Mouse (Mus musculus): ENCODE results near the gene 1700012P22Rik. TPM values are rescaled to one million over a fixed set of nuclear protein-coding genes. Genes with fewer than 3 reads are reported as not detected.

1700012P22Rik gene
- not detected in 2 replicates for total RNA-seq (2014; fragmentation: Nextera tagmentation)
- not detected in 2 replicates for total RNA-seq (2017)
- polyA plus RNA-seq (2012): not detected in 2 replicates

- no peak for TF ChIP-seq CTCF (IDR thresholded peaks at IDR 0.05; ENCODE audit: low read depth, low read length)
- TF ChIP-seq GATA2 (IDR thresholded peaks at IDR 0.05; ENCODE audit: borderline replicate concordance, low read depth, low read length): no peak
- TF ChIP-seq GATA1 (IDR thresholded peaks at IDR 0.05; ENCODE audit: borderline replicate concordance, low read length): no peak
- TF ChIP-seq POLR2AphosphoS5 (IDR thresholded peaks at IDR 0.05; ENCODE audit: insufficient replicate concordance, low read depth, low read length): no peak
- no peaks in the 10 kb centered on the region for H3K27me3 ChIP-seq (ENCODE audit: insufficient read depth, low read length)
- no peak within 1 kb of the TSS for H3K4me3 ChIP-seq (ENCODE audit: low read depth, low read length)
- DNase-seq (ENCODE audit: low spot score) (no peak), ATAC-seq (ENCODE audit: extremely low read depth, insufficient number of reproducible peaks, low FRiP score, poor library complexity, severe bottlenecking) (no peak)
- no peaks in the 10 kb centered on the region for H3K4me1 ChIP-seq (ENCODE audit: insufficient read depth, low read depth, low read length)
- no peaks in the 10 kb centered on the region for H3K36me3 ChIP-seq (replicated peaks)
- H3K9me3 ChIP-seq (replicated peaks): peaks cover 29% of the 10 kb centered on the region
Measured at GRCm38 (mm10) chr4:144438672-144439071, at the start of gene 1700012P22Rik. Gene 1700012P22Rik (minus strand): TSS chr4:144438772.

- H3K4me3 ChIP-seq (ENCODE audit: low read depth, low read length): no peak overlapping the region
- DNase-seq (ENCODE audit: low spot score): no peak
- H3K36me3 ChIP-seq (replicated peaks): no peaks in the 10 kb centered on the region
- H3K4me1 ChIP-seq (ENCODE audit: insufficient read depth, low read depth, low read length): no peaks in the 10 kb centered on the region
- H3K9me3 ChIP-seq (replicated peaks): peaks cover 21% of the 10 kb centered on the region
- no peaks in the 10 kb centered on the region for H3K27me3 ChIP-seq (ENCODE audit: insufficient read depth, low read length)
- ATAC-seq (ENCODE audit: extremely low read depth, insufficient number of reproducible peaks, low FRiP score, poor library complexity, severe bottlenecking): no peak
- no peak for TF ChIP-seq TAL1 (conservative IDR thresholded peaks at IDR 0.05; ENCODE audit: low read depth, low read length)
- no peak for TF ChIP-seq CTCF (IDR thresholded peaks at IDR 0.05; ENCODE audit: low read depth, low read length)
- no peak for TF ChIP-seq POLR2AphosphoS5 (IDR thresholded peaks at IDR 0.05; ENCODE audit: insufficient replicate concordance, low read depth, low read length)
- TF ChIP-seq GATA1 (IDR thresholded peaks at IDR 0.05; ENCODE audit: borderline replicate concordance, low read length): no peak
- no peak for TF ChIP-seq GATA2 (IDR thresholded peaks at IDR 0.05; ENCODE audit: borderline replicate concordance, low read depth, low read length)
Measured at GRCm38 (mm10) chr4:144468091-144468490, 29.5 kb upstream of the 1700012P22Rik start.

DNA sequence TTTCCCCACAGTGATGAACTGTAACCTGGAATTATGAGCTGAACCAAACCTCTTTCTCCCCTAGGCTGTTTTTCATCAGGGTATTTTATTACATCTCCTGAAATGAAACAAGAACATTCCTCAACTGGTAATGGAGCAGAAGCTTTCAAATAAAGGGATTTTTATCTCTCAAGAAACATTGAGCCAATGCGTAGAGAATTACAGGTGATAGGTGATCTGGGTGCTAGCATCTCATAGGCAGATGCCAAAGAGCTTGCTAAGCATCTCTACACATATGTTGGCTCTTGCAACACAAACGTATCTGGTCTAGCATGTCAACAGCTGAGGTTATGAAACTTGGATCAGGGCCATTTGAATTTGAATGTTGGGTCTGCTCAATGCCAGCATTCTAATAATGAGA, 26.6 kb upstream of the 1700012P22Rik start:
- peaks cover 16% of the 10 kb centered on the region for H3K9me3 ChIP-seq (replicated peaks)
- no peak for TF ChIP-seq CTCF (IDR thresholded peaks at IDR 0.05; ENCODE audit: low read depth, low read length)
- no peak for TF ChIP-seq GATA1 (IDR thresholded peaks at IDR 0.05; ENCODE audit: borderline replicate concordance, low read length)
- no peak for TF ChIP-seq POLR2AphosphoS5 (IDR thresholded peaks at IDR 0.05; ENCODE audit: insufficient replicate concordance, low read depth, low read length)
- no peak for TF ChIP-seq TAL1 (conservative IDR thresholded peaks at IDR 0.05; ENCODE audit: low read depth, low read length)
- no peak for TF ChIP-seq GATA2 (IDR thresholded peaks at IDR 0.05; ENCODE audit: borderline replicate concordance, low read depth, low read length)
- H3K27me3 ChIP-seq (ENCODE audit: insufficient read depth, low read length): no peaks in the 10 kb centered on the region
- no peak overlapping the region for H3K4me3 ChIP-seq (ENCODE audit: low read depth, low read length)
- no peak for ATAC-seq (ENCODE audit: extremely low read depth, insufficient number of reproducible peaks, low FRiP score, poor library complexity, severe bottlenecking)
- no peaks in the 10 kb centered on the region for H3K36me3 ChIP-seq (replicated peaks)
- H3K4me1 ChIP-seq (ENCODE audit: insufficient read depth, low read depth, low read length): no peaks in the 10 kb centered on the region
- no peak for DNase-seq (ENCODE audit: low spot score)

DNA sequence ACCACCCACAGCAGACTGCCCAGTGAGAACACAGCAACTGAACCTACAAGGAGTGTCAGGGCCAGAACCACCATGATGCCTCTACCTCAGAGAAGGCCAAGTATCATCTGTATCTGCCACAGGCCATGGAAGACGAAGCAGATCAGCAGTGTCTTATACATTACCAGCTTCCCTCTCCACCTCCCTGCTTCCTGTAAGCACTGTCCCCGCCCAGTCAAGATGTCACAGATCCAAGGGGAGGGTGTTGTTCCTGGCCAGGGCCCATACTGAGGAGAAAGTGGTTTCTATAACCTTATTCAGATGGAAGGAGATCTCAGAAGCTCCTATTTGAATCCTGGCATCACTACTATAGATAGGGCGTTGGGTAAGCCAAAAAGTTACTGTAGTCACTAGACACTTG, 25.1 kb upstream of the 1700012P22Rik start, which contains the start of gene Aadacl3:
Gene Aadacl3 (minus strand): TSS at position 101 of the 400 bp plus-strand sequence.
- no peak for DNase-seq (ENCODE audit: low spot score)
- no peaks in the 10 kb centered on the region for H3K36me3 ChIP-seq (replicated peaks)
- no peaks in the 10 kb centered on the region for H3K27me3 ChIP-seq (ENCODE audit: insufficient read depth, low read length)
- no peak for ATAC-seq (ENCODE audit: extremely low read depth, insufficient number of reproducible peaks, low FRiP score, poor library complexity, severe bottlenecking)
- no peaks in the 10 kb centered on the region for H3K4me1 ChIP-seq (ENCODE audit: insufficient read depth, low read depth, low read length)
- TF ChIP-seq GATA2 (IDR thresholded peaks at IDR 0.05; ENCODE audit: borderline replicate concordance, low read depth, low read length) (no peak), GATA1 (IDR thresholded peaks at IDR 0.05; ENCODE audit: borderline replicate concordance, low read length) (no peak), CTCF (IDR thresholded peaks at IDR 0.05; ENCODE audit: low read depth, low read length) (no peak), POLR2AphosphoS5 (IDR thresholded peaks at IDR 0.05; ENCODE audit: insufficient replicate concordance, low read depth, low read length) (no peak), TAL1 (conservative IDR thresholded peaks at IDR 0.05; ENCODE audit: low read depth, low read length) (no peak)
- H3K4me3 ChIP-seq (ENCODE audit: low read depth, low read length): no peak within 1 kb of the TSS
- H3K9me3 ChIP-seq (replicated peaks): peaks cover 21% of the 10 kb centered on the region

DNA sequence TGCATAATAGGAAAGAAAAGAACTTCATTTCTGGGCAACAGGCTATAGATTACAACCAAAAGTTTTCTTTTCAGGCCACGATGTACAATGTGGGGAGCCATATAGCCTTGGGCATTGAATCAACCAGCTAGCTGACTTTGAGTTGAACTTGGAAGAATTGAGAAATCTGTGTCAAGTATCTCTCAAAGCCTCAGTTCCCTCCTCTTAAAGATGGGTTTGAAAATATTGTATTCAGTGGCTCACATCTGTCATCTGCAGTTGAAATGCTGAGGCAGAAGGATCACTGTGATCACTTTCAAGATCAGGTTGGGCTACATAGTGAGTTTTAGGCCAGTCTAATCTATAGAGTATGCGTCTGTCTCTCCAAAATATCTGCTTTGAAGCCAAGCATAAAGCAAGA, 14.6 kb upstream of the 1700012P22Rik start, which contains the start of gene Gm9944:
Gene Gm9944 (minus strand): TSS at position 101 of the 400 bp plus-strand sequence.
- TF ChIP-seq GATA1 (IDR thresholded peaks at IDR 0.05; ENCODE audit: borderline replicate concordance, low read length) (no peak), POLR2AphosphoS5 (IDR thresholded peaks at IDR 0.05; ENCODE audit: insufficient replicate concordance, low read depth, low read length) (no peak), CTCF (IDR thresholded peaks at IDR 0.05; ENCODE audit: low read depth, low read length) (no peak), GATA2 (IDR thresholded peaks at IDR 0.05; ENCODE audit: borderline replicate concordance, low read depth, low read length) (no peak), TAL1 (conservative IDR thresholded peaks at IDR 0.05; ENCODE audit: low read depth, low read length) (no peak)
- no peaks in the 10 kb centered on the region for H3K4me1 ChIP-seq (ENCODE audit: insufficient read depth, low read depth, low read length)
- H3K36me3 ChIP-seq (replicated peaks): no peaks in the 10 kb centered on the region
- H3K9me3 ChIP-seq (replicated peaks): peaks cover 15% of the 10 kb centered on the region
- DNase-seq (ENCODE audit: low spot score) (no peak), ATAC-seq (ENCODE audit: extremely low read depth, insufficient number of reproducible peaks, low FRiP score, poor library complexity, severe bottlenecking) (no peak)
- H3K4me3 ChIP-seq (ENCODE audit: low read depth, low read length): no peak within 1 kb of the TSS
- H3K27me3 ChIP-seq (ENCODE audit: insufficient read depth, low read length): no peaks in the 10 kb centered on the region

GRCm38 (mm10) chr4:144448546-144448945, 10.0 kb upstream of the 1700012P22Rik start:
- Histone ChIP-seq H3K4me3 (ENCODE audit: low read depth, low read length) (no peak overlapping the region), H3K9me3 (replicated peaks) (peaks cover 19% of the 10 kb centered on the region), H3K4me1 (ENCODE audit: insufficient read depth, low read depth, low read length) (no peaks in the 10 kb centered on the region), H3K36me3 (replicated peaks) (no peaks in the 10 kb centered on the region), H3K27me3 (ENCODE audit: insufficient read depth, low read length) (no peaks in the 10 kb centered on the region)
- no peak for DNase-seq (ENCODE audit: low spot score)
- ATAC-seq (ENCODE audit: extremely low read depth, insufficient number of reproducible peaks, low FRiP score, poor library complexity, severe bottlenecking): no peak
- no peak for TF ChIP-seq CTCF (IDR thresholded peaks at IDR 0.05; ENCODE audit: low read depth, low read length)
- TF ChIP-seq GATA2 (IDR thresholded peaks at IDR 0.05; ENCODE audit: borderline replicate concordance, low read depth, low read length): no peak
- TF ChIP-seq POLR2AphosphoS5 (IDR thresholded peaks at IDR 0.05; ENCODE audit: insufficient replicate concordance, low read depth, low read length): no peak
- no peak for TF ChIP-seq TAL1 (conservative IDR thresholded peaks at IDR 0.05; ENCODE audit: low read depth, low read length)
- no peak for TF ChIP-seq GATA1 (IDR thresholded peaks at IDR 0.05; ENCODE audit: borderline replicate concordance, low read length)
